ENCODE assay signal across 26 mouse cellular contexts in genomic region chr9:48857944-48858343, GRCm38 (mm10). TPM values are rescaled to one million over a fixed set of nuclear protein-coding genes. Genes with fewer than 3 reads are reported as not detected.
A peak's percentile ranks its signal among the peaks of the same experiment; 100 is the strongest.
DNase-seq lines count a peak whose midpoint lies in the region; ATAC-seq and TF ChIP-seq lines count a peak whose summit lies in the region.
"Had no signal": no experiment of that assay in that cellular context is flagged by ENCODE, and none has a peak within 500 bp of the region (broad histone marks: within the 10 kb centered on the region; RNA-seq: fewer than 3 reads in every experiment).

No protein-coding gene starts in this region.

- peak; percentile 29 for DNase-seq in adrenal gland, adult 2 months
- no peak for DNase-seq in adrenal gland, adult 8-10 months
- peak; percentile 92 for DNase-seq in heart, adult 11 months
- no peak for DNase-seq in heart, embryonic 10.5 days (ENCODE audit: low spot score)
- DNase-seq in midbrain, embryonic 10.5 days (ENCODE audit: low spot score), result no peak
- DNase-seq in stomach, postnatal 0 days (ENCODE audit: low spot score), result peak; percentile 23
- no peak for DNase-seq in urinary bladder, adult 2 months (ENCODE audit: low spot score)
- DNase-seq: cerebellum, adult 2 months; cerebellum, postnatal 10 days; embryo, embryonic 11 days; heart, postnatal 14 days; kidney, adult 2 months had no signal

- no peak overlapping the region for H3K4me3 ChIP-seq in heart, embryonic 10.5 days
- H3K4me3 ChIP-seq in midbrain, embryonic 10.5 days, result no peak overlapping the region
- H3K4me3 ChIP-seq in midbrain, embryonic 16.5 days (ENCODE audit: low read depth, low read length), result no peak overlapping the region
- no peak overlapping the region for H3K4me3 ChIP-seq in stomach, postnatal 0 days (ENCODE audit: low read depth, low read length)
- H3K4me3 ChIP-seq: embryonic facial prominence, embryonic 15.5 days; erythroblast, embryonic 14.5 days; forebrain, embryonic 15.5 days; heart, embryonic 15.5 days; hindbrain, embryonic 10.5 days; intestine, embryonic 15.5 days; kidney, embryonic 15.5 days had no signal

- no peak overlapping the region for H3K9ac ChIP-seq in midbrain, embryonic 16.5 days (ENCODE audit: low read depth, low read length)
- H3K9ac ChIP-seq in stomach, postnatal 0 days (ENCODE audit: low read length), result no peak overlapping the region
- H3K9ac ChIP-seq: embryonic facial prominence, embryonic 15.5 days; forebrain, embryonic 15.5 days; heart, embryonic 15.5 days; hindbrain, embryonic 14.5 days; intestine, embryonic 15.5 days; kidney, embryonic 15.5 days had no signal

- no peak for TF ChIP-seq EP300 in stomach, postnatal 0 days (optimal IDR thresholded peaks at IDR 0.05)

- H3K9me3 ChIP-seq in heart, embryonic 10.5 days, result no peaks in the 10 kb centered on the region
- H3K9me3 ChIP-seq in midbrain, embryonic 10.5 days (replicated peaks), result no peaks in the 10 kb centered on the region
- no peaks in the 10 kb centered on the region for H3K9me3 ChIP-seq in midbrain, embryonic 16.5 days (replicated peaks; ENCODE audit: control insufficient read depth, low read length, poor library complexity, severe bottlenecking)
- H3K9me3 ChIP-seq in stomach, postnatal 0 days (ENCODE audit: control insufficient read depth, low read length), result no peaks in the 10 kb centered on the region
- H3K9me3 ChIP-seq: embryonic facial prominence, embryonic 15.5 days; forebrain, embryonic 15.5 days; heart, embryonic 15.5 days; hindbrain, embryonic 10.5 days; intestine, embryonic 15.5 days; kidney, embryonic 15.5 days had no signal

- WGBS in heart, embryonic 10.5 days, result 75% methylated on average over 7 of the region's 7 CpGs
- WGBS in midbrain, embryonic 10.5 days, result 70% methylated on average over 7 of the region's 7 CpGs
- WGBS in midbrain, embryonic 16.5 days, result 71% methylated on average over 7 of the region's 7 CpGs
- 66% methylated on average over 7 of the region's 7 CpGs for WGBS in stomach, postnatal 0 days

- H3K27me3 ChIP-seq in heart, embryonic 10.5 days (ENCODE audit: insufficient read depth, poor library complexity, severe bottlenecking), result peaks cover 25% of the 10 kb centered on the region; the same call in 1 of the 2 replicates
- peaks cover 25% of the 10 kb centered on the region for H3K27me3 ChIP-seq in midbrain, embryonic 10.5 days (ENCODE audit: low read depth, poor library complexity, severe bottlenecking)
- no peaks in the 10 kb centered on the region for H3K27me3 ChIP-seq in midbrain, embryonic 16.5 days (ENCODE audit: control insufficient read depth, insufficient read depth, low read depth, low read length)
- no peaks in the 10 kb centered on the region for H3K27me3 ChIP-seq in stomach, postnatal 0 days (ENCODE audit: control insufficient read depth, insufficient read depth, low read length)
- H3K27me3 ChIP-seq: forebrain, embryonic 15.5 days; intestine, embryonic 15.5 days had no signal

- H3K36me3 ChIP-seq in heart, embryonic 10.5 days, result no peaks in the 10 kb centered on the region
- no peaks in the 10 kb centered on the region for H3K36me3 ChIP-seq in midbrain, embryonic 10.5 days
- no peaks in the 10 kb centered on the region for H3K36me3 ChIP-seq in midbrain, embryonic 16.5 days (ENCODE audit: control insufficient read depth, insufficient read depth, low read length)
- H3K36me3 ChIP-seq in stomach, postnatal 0 days (ENCODE audit: control insufficient read depth, insufficient read depth, low read length), result no peaks in the 10 kb centered on the region
- H3K36me3 ChIP-seq: embryonic facial prominence, embryonic 15.5 days; forebrain, embryonic 15.5 days; heart, embryonic 15.5 days; hindbrain, embryonic 10.5 days; intestine, embryonic 15.5 days; kidney, embryonic 15.5 days had no signal

- no peak overlapping the region for H3K27ac ChIP-seq in heart, embryonic 10.5 days
- H3K27ac ChIP-seq in midbrain, embryonic 10.5 days (replicated peaks), result peak overlapping the region; percentile 39; the same call in 1 of the 2 replicates
- no peak overlapping the region for H3K27ac ChIP-seq in midbrain, embryonic 16.5 days (ENCODE audit: low read length)
- no peak overlapping the region for H3K27ac ChIP-seq in stomach, postnatal 0 days (replicated peaks)
- H3K27ac ChIP-seq: embryonic facial prominence, embryonic 15.5 days; forebrain, embryonic 15.5 days; heart, embryonic 15.5 days; hindbrain, embryonic 14.5 days; intestine, embryonic 15.5 days; kidney, embryonic 15.5 days had no signal

- no peak overlapping the region for H3K4me2 ChIP-seq in midbrain, embryonic 16.5 days (ENCODE audit: low read length)
- no peak overlapping the region for H3K4me2 ChIP-seq in stomach, postnatal 0 days (replicated peaks; ENCODE audit: low read depth)
- H3K4me2 ChIP-seq: embryonic facial prominence, embryonic 15.5 days; forebrain, embryonic 15.5 days; heart, embryonic 11.5 days; heart, embryonic 15.5 days; hindbrain, embryonic 14.5 days; intestine, embryonic 15.5 days; kidney, embryonic 15.5 days had no signal

- no peak for ATAC-seq in midbrain, embryonic 16.5 days
- no peak for ATAC-seq in stomach, postnatal 0 days (ENCODE audit: low FRiP score, low TSS enrichment)
- ATAC-seq: forebrain, embryonic 15.5 days; intestine, embryonic 15.5 days had no signal

- H3K4me1 ChIP-seq in heart, embryonic 10.5 days, result peaks cover 6% of the 10 kb centered on the region; the same call in 1 of the 2 replicates
- H3K4me1 ChIP-seq in midbrain, embryonic 10.5 days, result peaks cover 40% of the 10 kb centered on the region
- 0 out of 2 replicates have a peak, but pooled peaks cover 6% of the 10 kb centered on the region for H3K4me1 ChIP-seq in midbrain, embryonic 16.5 days (ENCODE audit: control insufficient read depth, insufficient read depth, low read length)
- H3K4me1 ChIP-seq in stomach, postnatal 0 days (replicated peaks; ENCODE audit: control insufficient read depth, insufficient read depth), result no peaks in the 10 kb centered on the region
- H3K4me1 ChIP-seq: heart, embryonic 15.5 days; intestine, embryonic 15.5 days had no signal

- TF ChIP-seq CTCF in stomach, postnatal 0 days (IDR thresholded peaks at IDR 0.05; ENCODE audit: low read depth), result no peak

RNA-seq across cellular contexts. Expression of gene Zbtb16, which starts 21.9 kb away (rescaled TPM):
- 10 to 100 TPM; 25.6 to 73.3 TPM for total RNA-seq in adrenal gland, adult 2 months (2021)
- 17.7 and 20.4 TPM in 2 replicates for polyA plus RNA-seq in adrenal gland, adult 2 months (2012; rRNA removed)
- total RNA-seq in adrenal gland, adult 8-10 months (2022), result 10 to 100 TPM; 35.2 to 79.6 (median 54.4) TPM
- 2.6 and 3.1 TPM in 2 replicates for polyA plus RNA-seq in heart, embryonic 10.5 days (2016; fragmentation: Nextera tagmentation; extraction: Ambion mirVana)
- polyA plus RNA-seq in midbrain, embryonic 10.5 days (2016; fragmentation: Nextera tagmentation; extraction: Ambion mirVana), result 39.8 and 48.1 TPM in 2 replicates
- polyA plus RNA-seq in midbrain, embryonic 16.5 days (2015; fragmentation: Nextera tagmentation; extraction: Ambion mirVana), result 5.4 and 6.4 TPM in 2 replicates
- 1.2 and 1.7 TPM in 2 replicates for polyA plus RNA-seq in stomach, postnatal 0 days (2015; fragmentation: Nextera tagmentation; extraction: Ambion mirVana)
- 7.4 and 21.3 TPM in 2 replicates for polyA plus RNA-seq in urinary bladder, adult 2 months (2012; rRNA removed)
- polyA plus RNA-seq: C2C12 had no signal

RNA-seq across cellular contexts. Expression of gene Htr3a, which starts 53.0 kb away (rescaled TPM):
- total RNA-seq in adrenal gland, adult 2 months (2021), result 1 to 10 TPM; 4.6 to 5.1 TPM
- 6.8 and 7.1 TPM in 2 replicates for polyA plus RNA-seq in adrenal gland, adult 2 months (2012; rRNA removed)
- 10 to 100 TPM in 2 of 4 experiments, 1 to 10 TPM in 2; 4.7 to 14.2 (median 8.5) TPM for total RNA-seq in adrenal gland, adult 8-10 months (2022)
- 0.07 and 0.48 TPM in 2 replicates for polyA plus RNA-seq in heart, embryonic 10.5 days (2016; fragmentation: Nextera tagmentation; extraction: Ambion mirVana)
- polyA plus RNA-seq in midbrain, embryonic 10.5 days (2016; fragmentation: Nextera tagmentation; extraction: Ambion mirVana), result 0.20 and 0.25 TPM in 2 replicates
- 0.88 and 1.2 TPM in 2 replicates for polyA plus RNA-seq in midbrain, embryonic 16.5 days (2015; fragmentation: Nextera tagmentation; extraction: Ambion mirVana)
- 1.3 and 1.4 TPM in 2 replicates for polyA plus RNA-seq in stomach, postnatal 0 days (2015; fragmentation: Nextera tagmentation; extraction: Ambion mirVana)
- polyA plus RNA-seq in urinary bladder, adult 2 months (2012; rRNA removed), result 1.1 and 1.7 TPM in 2 replicates
- total RNA-seq: common myeloid progenitor, adult 5-6 weeks; gastrocnemius, adult 8-10 months; gastrocnemius, postnatal 4 days; heart, postnatal 14 days had no signal
- polyA plus RNA-seq: C2C12 had no signal

Comparison
In these comparisons a context has a peak if more than half of its experiments do, and no peak if none do; other contexts are left out.
1. DNase-seq: peak in adrenal gland, adult 2 months (single experiment), heart, adult 11 months (single experiment) and stomach, postnatal 0 days (single experiment); none in adrenal gland, adult 8-10 months (single experiment), heart, embryonic 10.5 days (single experiment), midbrain, embryonic 10.5 days (single experiment) and urinary bladder, adult 2 months (single experiment).